Mouse (Mus musculus) G1E (cell line): ENCODE measurements around the gene Ssr2.

Experiments
- CTCF ChIP-seq: IDR thresholded peaks from 2 replicates; pipeline ENCODE4 v1.5.1; 2012; ENCODE audit warnings: low read depth, low read length, inconsistent platforms, mixed read lengths
- GATA1 ChIP-seq: IDR thresholded peaks from 2 replicates; pipeline ENCODE4 v1.6.1; 2012; ENCODE audit warnings: borderline replicate concordance, low read length, inconsistent platforms, mixed read lengths
- GATA2 ChIP-seq: IDR thresholded peaks from 2 replicates; pipeline ENCODE4 v1.6.1; 2012; ENCODE audit warnings: low read depth, low read length, inconsistent platforms, borderline replicate concordance
- POLR2AphosphoS5 ChIP-seq: IDR thresholded peaks from 2 replicates; pipeline ENCODE4 v1.6.1; 2012; ENCODE audit warnings: low read depth, low read length, inconsistent platforms; ENCODE audit not compliant: insufficient replicate concordance
- TAL1 ChIP-seq: conservative IDR thresholded peaks from 2 replicates; pipeline ENCODE4 v1.6.1; 2012; ENCODE audit warnings: low read depth, low read length, inconsistent platforms, mixed read lengths

GRCm38 (mm10) chr3:88533706-88534105 lies 42.0 kb upstream of the Ssr2 start:
- TF ChIP-seq CTCF (no peak), GATA1 (no peak), TAL1 (no peak), GATA2 (no peak), POLR2AphosphoS5 (no peak)
